Mouse (Mus musculus): ENCODE data around the gene C330021F23Rik.

C330021F23Rik gene

DNA sequence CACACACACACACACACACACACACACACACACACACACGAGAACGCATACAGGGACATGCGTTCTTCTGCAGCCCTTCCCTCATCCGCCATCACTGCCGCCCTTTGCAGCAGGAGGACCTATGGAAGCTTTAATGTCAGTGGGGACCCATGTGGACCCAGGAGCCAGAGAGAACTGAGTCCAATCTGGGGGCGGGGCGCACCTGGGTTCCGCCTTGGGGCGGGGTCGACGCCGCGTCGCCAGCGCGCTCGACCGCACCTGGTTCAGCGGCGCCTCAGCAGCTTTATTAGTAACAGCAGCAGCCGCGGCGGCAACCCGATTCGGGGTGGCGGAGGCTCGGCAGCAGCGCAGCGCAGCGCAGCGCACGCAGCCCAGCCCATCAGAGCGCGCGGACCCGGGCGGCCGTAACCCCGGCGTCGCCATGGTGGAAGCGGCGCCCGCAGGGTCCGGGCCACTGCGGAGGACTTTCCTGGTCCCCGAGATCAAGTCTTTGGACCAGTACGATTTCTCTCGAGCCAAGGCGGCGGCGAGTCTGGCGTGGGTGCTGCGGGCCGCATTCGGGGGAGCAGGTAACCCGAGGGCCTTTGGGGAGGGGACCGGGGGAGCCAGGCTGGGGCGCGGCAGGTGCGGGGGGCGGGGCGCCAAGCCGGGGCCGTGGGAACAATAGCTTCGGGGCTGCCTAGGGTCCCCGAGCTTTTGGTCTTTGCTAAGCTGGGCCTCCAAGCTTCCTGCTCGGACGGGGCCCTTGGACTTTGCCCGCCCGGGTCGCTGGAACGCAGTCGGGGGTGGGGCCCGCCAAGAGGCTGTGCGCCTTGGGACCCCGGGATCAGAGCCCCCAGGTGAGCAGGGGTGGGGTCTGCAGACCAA, 19.8 kb downstream of the C330021F23Rik start:
- DNase-seq, result peak; percentile 85

DNA sequence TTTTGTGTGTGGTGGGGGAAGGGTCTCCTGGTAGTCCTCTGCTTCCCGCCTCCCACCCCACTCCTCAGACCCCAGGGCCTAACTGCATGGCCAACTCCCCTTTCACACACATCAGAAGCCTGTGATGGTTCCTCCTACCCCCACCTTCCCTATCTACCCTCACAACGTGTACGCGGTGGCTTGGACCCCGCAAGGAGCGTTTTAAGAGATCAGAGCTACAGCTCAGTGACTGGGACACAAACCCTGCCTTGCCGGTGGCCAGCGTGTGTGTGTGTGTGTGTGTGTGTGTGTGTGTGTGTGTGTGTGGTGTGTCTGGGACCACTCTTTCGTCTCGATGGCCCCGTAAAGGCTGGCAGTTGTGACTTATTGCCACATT, 20.5 kb downstream of the C330021F23Rik start:
- DNase-seq, result no peak

DNA sequence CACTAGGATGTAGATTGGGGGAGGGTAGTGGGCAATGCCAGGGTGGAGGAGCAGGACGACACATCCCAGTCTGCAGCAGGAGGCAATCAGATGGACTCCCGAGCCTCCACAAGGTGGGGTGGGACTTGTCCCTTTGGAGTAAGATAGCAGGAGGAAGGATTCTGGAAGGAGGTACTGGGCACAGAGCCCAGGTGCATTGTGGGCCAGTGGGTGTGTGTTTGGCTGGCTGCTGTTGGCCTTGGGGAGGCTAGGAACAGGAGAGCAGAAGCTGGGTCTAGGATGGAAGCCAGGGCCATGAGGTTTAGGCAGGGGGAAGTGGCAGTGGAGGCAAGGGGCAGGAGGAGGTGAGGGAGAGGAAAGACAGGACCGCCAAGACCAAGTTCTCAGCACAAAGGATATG, 25.7 kb downstream of the C330021F23Rik start:
- DNase-seq, result peak; percentile 51

DNA sequence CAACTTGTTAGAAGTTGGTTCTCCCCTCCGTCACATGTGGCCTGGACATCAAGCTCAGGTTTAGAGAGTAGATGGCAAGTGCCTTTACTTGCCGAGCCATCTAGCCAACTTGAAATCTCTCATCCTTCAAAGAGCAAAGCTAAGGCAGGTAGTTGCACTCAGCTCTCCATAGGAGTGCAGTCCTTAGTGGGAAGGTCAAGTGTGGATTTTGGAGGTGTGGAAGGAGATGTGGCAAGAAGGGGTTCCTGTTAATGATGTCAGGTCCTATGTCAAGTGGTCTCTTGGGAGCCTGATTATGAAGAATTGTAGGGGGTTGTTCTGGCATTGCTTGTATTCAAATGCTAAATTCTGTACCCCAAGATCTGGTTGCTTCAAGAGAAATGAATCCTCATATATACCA, 26.7 kb downstream of the C330021F23Rik start:
- no peak for DNase-seq

DNA sequence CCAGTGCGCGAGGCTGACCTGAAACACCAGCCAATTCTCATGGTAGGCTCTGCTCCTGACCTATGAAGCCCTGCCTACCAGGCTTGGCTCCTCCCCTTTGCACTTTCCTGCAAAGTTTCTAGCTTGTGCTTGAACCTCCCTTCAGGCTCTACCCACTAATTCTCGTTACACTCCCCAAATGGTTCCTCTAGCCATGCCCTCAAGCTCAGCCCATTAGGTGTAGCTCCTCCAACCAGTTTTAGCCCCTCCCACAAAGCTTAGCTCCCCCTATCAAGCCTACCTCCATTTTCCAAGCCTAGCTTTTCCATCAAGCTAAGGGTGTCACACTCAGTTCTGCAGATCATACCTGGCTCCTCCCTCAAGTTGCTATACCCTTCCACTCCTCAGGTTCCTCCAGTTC, 30.3 kb downstream of the C330021F23Rik start:
- DNase-seq, result no peak

DNA sequence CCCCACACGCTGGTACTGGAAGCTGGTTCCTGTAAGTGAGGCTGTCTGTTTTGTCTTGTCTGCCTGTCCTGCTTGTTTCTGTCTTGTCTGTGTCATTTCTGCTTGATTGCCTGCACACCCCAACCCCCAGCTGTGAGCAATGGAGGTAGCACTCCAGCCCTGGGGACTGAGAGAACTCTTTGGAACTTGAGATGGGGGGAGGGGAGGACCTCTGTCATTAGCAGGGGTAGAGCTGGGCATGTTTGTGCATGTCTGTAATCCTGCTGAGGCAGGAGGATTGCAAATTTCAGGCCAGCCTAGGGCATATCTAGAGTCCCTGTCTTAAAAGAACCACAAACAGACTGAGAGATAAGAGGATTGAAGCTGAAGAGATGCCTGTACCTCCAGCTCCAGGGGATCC, 31.4 kb downstream of the C330021F23Rik start:
- DNase-seq, result no peak

DNA sequence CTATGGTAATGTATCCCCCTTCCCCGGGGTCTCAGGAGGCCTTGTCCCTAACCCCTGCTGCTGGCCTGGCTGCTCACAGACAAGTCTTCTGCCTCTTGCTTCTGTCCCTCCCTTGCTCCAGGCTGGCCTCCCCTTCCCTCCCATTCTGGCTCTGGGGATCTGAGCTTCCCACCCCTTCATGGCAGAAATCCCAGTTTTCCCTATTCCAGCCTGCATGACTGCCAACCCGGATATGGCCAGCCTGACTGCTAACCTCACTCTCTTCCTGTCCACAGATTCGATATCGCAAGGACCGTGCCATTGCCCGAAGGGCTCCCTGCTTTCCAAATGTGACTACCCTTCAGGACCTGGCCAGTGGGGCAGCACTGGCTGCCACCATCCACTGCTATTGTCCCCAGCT, 32.6 kb downstream of the C330021F23Rik start:
- no peak for DNase-seq

DNA sequence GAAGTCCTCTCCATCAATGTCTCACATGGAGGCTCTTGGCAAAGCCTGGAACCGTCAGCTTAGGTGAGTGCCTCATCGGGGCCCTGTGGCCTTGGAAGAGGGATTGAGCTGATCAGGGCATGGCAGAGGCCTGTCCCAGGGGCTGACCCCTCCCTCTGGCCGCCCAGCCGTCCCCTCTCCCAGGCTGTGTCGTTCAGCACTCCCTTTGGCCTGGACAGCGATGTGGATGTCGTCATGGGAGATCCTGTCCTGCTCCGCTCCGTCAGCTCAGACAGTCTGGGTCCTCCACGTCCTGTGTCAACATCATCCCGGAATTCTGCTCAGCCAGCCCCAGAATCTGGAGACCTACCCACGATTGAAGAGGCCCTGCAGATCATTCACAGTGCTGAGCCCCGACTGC, 35.6 kb downstream of the C330021F23Rik start:
- DNase-seq, result no peak

DNA sequence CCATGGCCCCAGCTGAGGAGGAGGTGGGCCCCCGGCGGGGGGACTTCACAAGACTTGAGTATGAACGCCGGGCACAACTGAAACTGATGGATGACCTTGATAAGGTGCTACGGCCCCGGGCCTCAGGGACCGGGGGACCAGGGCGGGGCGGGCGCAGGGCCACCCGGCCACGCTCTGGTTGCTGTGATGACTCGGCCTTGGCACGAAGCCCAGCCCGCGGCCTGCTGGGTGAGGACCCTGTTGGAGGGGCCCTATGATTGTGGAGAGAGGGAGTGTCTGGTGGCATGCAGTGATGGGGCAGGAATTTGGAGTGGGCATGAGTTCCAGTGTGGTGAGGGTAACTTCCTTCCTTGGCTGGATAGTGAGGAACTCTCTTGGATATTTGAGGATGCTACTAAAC, 38.8 kb downstream of the C330021F23Rik start:
- DNase-seq, result peak; percentile 33

DNA sequence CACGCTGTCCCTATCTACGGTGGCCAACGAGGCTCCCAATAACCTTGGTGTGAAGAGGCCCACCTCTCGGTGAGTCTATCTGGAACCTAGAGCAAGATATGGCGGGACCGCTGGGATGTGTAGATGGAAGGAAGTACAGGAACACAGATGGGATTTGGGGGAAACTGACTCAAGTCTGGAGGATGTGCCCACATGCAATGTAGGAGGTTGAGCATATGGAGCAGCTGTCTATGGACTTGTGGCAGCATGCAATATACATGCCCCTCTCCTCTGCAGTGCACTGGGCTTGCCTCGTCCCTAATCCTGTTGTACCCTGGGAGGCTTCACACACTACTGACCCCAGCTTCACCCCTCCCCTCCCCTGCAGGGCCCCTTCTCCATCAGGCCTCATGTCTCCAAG, 40.0 kb downstream of the C330021F23Rik start:
- no peak for DNase-seq

DNA sequence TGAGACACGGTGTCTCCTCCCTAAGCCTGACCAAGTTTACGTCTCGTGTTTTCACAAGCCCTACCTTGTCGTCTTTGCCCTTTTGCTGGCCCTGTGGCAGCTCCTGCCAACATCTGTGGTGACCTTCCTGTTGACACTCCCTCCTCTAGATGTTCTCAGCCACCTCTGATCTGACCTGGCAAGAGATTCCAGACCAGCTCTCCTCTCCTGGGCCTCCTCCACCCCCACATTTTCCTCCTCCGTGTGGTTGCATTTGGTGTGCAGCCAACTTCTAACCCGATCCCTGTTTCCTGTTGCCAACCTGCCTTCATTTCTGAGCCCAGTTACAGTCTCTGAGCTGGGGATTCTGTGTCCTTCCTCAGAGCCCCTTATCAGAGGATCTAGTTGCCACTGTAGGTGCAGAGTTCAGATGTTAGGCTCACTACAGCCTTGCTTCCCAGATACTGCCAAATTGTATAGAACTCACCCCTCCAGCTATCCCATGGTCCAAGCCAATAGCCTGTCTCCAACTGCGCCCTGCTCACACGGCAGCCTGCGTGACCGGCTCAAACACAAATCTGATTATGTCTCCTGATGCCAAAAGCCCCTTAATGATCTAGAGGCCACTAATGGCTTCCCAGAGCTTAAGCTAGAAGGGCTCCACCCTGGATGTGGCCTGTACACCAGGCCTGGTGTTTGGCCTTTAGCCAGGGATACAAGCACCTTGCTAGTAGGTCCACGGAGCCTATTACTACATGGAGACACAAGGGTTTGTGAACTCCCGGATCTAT, 41.4 kb downstream of the C330021F23Rik start:
- DNase-seq, result peak; percentile 79

DNA sequence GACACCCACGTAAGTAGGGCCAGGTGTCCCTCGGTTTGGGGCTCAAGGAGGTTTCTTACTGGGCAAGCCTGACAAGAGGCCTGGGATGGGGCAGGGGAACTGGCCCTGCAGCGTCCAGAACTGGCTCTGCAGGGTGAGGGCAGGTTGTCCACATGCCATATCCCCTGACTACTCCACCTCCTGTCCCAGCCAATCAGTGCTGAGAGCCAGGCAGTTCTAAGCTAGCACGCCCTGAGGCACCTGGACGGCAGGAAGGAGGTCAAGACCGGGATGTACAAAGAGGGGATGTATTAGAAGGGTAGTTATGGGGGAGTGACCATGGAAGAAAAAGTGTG, 42.0 kb downstream of the C330021F23Rik start:
- peak; percentile 91 for DNase-seq

DNA sequence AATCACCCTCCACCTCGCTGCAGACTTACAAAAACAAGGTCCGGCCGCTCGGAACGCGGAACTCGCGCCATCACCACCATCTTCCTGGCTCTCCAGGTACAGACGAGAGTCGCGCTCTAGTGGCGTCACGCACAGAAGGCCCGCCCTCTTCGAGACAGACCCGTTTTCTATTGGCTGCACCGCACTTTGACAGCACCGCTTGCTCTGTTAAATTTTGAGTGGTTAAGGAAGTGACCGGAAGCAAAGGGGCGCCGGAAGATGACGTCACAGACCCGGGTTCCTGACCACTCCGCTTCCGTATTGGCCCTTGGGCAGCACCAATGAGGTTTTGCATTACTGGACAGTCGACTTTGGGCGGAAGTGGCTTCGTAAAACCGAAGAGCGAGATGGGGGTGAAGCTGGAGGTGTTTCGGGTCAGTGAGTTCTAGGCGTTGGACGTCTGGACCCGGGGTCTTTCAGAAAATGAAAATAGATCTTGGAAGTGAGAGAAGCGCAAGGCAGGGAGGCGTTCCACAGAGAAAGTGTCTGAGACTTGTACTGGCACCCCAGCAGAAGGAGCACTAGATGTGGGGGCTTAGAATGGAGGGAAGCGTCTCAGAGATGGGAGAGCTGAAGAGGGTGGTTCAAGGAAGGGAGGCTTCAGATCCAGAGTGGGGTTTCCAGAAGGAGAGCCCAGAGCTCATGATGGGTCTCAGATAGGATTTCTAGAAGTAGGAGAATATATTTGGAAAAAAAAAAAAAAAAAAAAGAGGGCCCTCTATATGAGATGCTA, 53.6 kb downstream of the C330021F23Rik start, which contains the start of the genes Xab2 and Pet100:
Xab2 (minus strand) TSS at position 118 of the 772 bp plus-strand sequence.
Pet100 (plus strand) TSS at position 350 of the 772 bp plus-strand sequence.
- peak; percentile 100 for DNase-seq

DNA sequence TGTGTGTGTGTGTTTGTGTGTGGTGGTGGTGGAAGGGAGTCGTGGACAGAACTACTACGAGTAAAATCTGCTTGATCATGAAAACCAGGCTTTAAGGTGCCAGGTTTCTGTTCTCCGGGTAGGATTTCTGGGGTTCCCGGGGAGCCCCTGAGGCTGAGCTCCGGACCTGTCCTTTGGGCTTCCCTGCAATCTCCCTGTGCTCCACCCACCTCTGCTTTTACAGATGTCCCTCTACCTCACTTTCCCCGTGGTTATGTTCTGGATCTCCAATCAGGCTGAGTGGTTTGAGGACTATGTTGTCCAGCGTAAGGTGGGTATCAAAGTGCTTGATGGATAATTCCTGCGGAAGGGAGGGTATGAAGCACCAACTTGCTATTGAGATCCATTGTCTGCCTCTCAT, 54.3 kb downstream of the C330021F23Rik start:
- no peak for DNase-seq

DNA sequence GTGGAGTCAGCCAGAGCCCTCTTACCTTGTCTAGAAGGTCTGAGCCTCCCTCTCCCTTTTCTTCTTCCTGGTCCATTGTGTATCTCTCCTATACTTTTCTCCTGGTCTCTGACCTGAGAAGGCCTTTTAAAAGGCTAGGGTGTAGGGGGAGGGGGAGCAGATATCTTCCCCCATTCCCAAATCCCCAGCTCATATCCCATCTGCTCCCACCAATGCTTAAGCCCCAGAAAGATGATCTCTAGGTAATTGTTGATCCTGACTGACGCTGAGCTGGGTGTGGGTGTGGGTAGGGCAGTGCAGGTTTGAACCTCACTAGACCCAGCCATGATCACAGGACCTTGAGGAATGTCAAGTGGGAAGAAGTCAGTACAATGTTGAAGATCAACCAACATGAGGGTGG, 57.7 kb downstream of the C330021F23Rik start, which contains the start of gene Pcp2:
Pcp2 (minus strand) TSS at position 101 of the 400 bp plus-strand sequence.
- no peak for DNase-seq

DNA sequence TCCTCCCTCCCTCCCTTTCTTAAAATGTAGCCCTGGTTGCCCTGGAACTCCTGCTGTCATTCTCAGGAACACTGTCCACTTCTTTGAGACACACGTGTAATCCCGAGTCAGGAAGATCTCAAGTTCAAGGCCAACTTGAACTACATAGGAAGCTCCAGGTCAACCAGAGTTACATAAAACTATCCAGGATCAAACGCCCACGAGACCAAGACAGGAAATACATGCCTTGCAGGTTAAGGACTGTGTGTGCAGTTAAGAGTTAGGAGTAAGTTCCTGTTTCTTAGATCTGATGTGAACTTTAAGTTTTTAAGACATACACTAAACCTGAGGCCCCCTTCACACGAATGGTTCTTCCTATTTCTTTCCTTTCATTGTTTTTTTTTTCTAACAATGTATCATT, 59.2 kb downstream of the C330021F23Rik start:
- no peak for DNase-seq

DNA sequence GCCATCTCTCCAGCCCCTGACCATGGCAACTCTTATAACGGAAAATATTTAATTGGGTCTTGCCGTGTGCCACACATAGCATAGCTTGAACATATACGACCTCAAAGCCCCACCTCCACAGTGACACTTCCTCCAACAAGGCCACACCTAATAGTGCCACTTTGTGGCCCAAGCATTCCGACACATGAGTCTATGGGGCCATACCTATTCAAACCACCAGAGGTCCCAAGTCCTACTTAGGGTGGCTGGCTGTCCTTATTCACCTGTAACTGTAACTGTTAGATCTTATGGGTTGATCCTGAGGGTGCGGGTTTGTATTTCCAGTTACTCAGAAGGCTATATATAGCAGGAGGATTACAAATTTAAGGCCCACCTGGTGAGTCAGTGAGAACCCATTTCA, 60.2 kb downstream of the C330021F23Rik start:
- peak; percentile 42 for DNase-seq

DNA sequence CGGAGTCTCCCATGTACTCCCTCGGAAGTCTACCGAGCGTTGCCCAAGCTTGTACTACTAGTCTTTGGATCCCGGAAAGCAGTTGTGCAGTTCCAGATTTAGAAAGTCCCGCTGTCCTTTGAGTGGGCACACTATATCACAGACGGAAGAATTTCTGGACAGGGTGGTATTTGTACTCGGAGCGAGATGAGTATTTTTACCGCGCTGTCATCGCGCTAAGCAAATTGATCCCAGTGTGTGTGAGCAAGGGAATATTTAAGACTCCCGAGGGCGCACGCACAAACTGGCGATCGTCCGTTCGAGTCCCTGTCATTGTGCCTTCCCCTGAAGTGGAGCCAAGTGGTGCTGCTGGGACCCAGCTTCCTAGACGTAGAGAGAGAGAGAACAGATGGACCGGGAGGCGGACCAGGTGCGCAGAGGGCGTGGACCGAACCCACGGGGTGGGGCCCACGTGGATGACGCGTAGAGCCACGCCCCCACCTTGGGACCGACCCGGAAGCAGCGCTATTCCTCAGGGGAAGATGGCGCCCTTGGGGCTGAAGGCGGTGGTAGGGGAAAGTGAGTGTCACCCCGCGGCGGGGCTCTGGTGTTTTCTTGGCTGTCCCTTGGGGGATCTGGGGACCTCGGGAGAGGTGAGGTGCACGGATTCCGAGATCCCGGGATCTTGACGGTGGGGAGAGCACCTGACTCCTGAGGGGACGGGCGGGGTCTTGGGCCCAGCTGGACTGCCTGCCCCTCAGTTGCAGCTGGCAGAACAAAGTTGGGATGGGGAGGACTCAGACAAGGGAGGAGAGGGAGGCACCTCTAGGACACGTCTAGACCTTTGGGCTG, 63.1 kb downstream of the C330021F23Rik start, which contains the start of gene Stxbp2:
Stxbp2 (plus strand) TSS at position 309 of the 831 bp plus-strand sequence.
- peak; percentile 83 for DNase-seq

DNA sequence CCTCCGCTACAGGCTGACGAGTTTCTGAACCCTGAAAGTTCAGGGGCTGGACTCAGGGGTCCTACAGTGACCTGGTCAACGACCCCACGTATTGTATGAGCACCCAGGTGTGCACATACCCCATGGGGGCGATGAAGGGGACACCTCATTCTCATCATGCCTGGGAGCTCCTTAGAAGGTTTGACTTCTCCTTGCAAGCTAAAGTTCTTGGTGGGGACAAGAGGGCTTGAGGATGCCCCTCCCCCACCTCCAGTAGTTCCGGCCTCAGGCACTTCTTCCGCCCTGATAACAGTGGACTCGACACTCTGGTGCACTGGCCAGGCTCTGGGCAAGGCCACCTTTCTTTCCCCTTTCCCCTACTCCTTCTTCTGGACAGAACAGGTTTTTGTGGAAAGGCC, 63.7 kb downstream of the C330021F23Rik start:
- no peak for DNase-seq

All from kidney, adult 11 months (tissue).